Mouse (Mus musculus): ENCODE data around the gene Mst1r.

Gene Mst1r

GRCm38 (mm10) chr9:107906252-107906966, at the start of gene Mst1r:
TSS of gene Mst1r (plus strand) at chr9:107906873.
- peak; percentile 80 to 86 for DNase-seq (ENCODE audit: low spot score in 2 of 2)

DNA sequence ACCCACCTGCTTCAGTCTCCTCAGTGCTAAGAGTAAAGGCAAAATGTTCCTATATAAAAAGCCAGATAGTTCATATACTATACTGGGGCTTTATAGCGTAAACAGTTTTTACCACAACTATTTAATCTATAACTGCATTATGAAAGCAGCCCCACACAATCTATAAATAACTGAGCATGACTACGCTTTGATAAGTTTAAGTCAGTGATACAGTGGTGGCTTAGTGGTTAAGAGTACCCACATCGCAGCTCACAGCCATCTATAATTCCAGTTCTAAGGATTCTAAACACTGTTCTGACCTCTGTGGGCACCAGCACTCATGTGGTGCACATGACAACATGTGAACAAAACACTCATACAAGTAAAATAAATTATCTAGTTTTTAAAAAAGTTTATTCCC, 48.3 kb upstream of the Mst1r start:
- no peak for DNase-seq (ENCODE audit: low spot score in 2 of 2)

GRCm38 (mm10) chr9:107864493-107864892, 42.2 kb upstream of the Mst1r start:
- no peak for DNase-seq (ENCODE audit: low spot score in 2 of 2)

DNA sequence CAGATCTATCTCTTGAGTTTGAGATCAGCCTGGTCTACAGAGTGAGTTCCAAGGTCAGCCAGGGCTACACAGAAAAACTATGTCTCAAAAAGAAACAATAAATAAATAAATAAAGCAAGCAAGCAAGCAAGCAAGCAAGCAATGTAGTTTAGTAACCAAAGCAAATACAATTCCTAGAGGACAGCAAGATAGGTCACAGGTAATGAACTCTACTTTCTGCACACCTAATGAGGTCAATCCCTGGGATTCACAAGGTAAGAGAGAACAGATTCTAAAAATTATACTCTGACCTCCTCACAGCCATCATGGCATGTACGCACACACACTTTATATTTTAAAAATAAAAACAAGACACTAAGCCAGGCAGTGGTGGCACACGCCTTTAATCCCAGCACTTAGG, 40.6 kb upstream of the Mst1r start:
- no peak for DNase-seq (ENCODE audit: low spot score in 2 of 2)

- DNase-seq (ENCODE audit: low spot score in 2 of 2), result peak; percentile 95 to 96
Measured at GRCm38 (mm10) chr9:107872350-107873098, 34.1 kb upstream of the Mst1r start.

DNA sequence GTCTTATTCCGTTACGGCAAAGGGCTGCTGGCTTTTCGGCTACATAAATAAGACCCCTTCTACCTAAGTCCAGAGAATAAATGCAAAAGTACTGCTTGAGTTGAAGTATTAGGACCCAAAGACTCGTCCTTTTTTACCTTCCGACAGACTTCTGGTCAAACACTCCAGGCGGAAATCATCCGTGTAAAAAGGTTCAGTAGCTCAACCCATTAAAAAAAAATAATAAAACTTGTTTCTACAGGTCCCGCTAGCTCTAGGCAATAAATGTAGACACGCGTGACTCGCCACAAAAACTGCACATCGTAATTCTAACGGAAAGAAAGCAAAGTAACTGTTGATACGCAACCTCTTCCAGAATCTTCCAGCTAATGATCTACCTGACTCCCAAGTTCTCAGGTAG, 33.5 kb upstream of the Mst1r start, which contains the start of gene Rbm6:
Rbm6 (minus strand) TSS at position 101 of the 400 bp plus-strand sequence.
- DNase-seq (ENCODE audit: low spot score in 2 of 2), result no peak

DNA sequence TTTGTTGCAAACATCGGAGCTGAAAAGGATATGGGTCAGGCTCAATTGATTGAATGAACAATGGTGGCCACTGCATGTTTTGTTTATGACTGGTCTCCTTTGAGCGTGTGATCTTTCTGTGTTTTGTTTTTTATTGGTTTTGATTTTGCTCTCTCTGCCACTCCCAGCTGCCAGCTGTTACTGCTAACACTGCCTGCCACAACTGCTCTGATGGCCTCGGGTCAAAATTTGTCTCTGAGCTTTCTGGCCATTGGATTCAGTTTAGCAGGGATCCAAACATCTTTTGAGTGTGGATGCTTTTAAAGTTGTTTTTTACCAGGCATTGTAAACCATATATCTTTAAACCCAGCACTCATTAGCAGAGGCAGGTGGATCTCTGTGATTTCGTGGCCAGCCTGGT, 26.3 kb upstream of the Mst1r start:
- DNase-seq (ENCODE audit: low spot score in 2 of 2), result no peak

- peak; percentile 91 to 93 for DNase-seq (ENCODE audit: low spot score in 2 of 2)
Measured at GRCm38 (mm10) chr9:107887804-107888266, 18.8 kb upstream of the Mst1r start, which contains the start of gene Mon1a. TSS of gene Mon1a (plus strand) at chr9:107888151.

GRCm38 (mm10) chr9:107888267-107888850, 18.3 kb upstream of the Mst1r start:
- DNase-seq (ENCODE audit: low spot score in 2 of 2), result no peak

- no peak for DNase-seq (ENCODE audit: low spot score in 2 of 2)
Measured at GRCm38 (mm10) chr9:107890260-107890659, 16.4 kb upstream of the Mst1r start.

DNA sequence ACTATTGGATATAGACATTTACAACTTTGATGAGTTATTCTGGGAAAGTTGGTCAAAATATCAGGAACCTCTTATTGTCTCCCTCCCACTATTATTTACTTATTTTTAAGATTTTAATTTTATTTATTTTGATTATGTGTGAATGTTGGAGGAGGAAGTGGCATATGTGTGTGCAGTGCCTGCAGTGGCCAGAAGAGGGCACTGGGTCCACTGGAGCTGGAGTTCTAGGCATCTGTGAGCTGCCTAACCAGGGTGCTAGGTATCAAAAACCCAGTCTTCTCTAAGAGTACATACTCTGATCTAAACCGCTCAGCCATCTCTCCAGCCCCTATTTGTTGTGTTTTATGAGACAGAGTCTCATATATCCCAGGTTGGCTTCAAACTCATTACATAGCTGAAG, 15.7 kb upstream of the Mst1r start:
- no peak for DNase-seq (ENCODE audit: low spot score in 2 of 2)

DNA sequence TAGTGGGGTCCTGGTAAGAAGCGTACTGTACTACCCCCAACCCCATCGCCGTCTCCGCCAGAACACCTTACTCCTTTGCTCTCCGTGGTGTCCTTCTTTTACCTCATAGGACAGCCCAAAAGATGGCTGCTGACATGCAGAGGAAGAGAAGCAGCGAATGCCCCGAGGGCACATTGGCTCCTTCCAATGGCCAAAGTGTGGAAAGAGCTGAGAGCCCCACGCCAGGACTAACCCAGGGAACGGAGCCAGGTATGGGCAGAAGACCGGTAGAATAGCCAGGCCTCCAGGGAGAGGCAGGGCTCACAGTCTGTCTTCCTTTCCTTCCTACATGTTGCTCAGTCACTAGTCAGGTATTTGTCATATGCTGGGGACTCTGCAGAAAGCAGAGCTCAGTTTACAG, 8.1 kb upstream of the Mst1r start:
- no peak for DNase-seq (ENCODE audit: low spot score in 2 of 2)

DNA sequence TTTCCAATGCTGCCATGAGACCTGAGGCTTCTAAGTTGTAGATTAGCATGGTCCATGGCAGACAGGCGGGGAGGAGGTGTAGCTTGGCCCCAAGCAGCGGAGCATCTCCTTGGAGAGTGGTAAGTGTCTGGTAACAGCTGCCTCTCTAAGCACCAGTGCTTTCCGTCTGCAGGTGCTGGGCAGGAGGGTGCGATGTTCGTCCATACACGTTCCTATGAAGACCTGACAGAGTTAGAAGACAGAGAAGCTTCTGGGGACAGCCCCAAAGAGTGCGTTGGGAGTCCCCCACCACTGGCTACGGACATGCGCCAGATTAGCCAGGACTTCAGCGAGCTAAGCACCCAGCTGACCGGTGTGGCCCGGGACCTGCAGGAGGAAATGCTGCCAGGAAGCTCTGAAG, 6.8 kb upstream of the Mst1r start:
- DNase-seq (ENCODE audit: low spot score in 2 of 2), result no peak

DNA sequence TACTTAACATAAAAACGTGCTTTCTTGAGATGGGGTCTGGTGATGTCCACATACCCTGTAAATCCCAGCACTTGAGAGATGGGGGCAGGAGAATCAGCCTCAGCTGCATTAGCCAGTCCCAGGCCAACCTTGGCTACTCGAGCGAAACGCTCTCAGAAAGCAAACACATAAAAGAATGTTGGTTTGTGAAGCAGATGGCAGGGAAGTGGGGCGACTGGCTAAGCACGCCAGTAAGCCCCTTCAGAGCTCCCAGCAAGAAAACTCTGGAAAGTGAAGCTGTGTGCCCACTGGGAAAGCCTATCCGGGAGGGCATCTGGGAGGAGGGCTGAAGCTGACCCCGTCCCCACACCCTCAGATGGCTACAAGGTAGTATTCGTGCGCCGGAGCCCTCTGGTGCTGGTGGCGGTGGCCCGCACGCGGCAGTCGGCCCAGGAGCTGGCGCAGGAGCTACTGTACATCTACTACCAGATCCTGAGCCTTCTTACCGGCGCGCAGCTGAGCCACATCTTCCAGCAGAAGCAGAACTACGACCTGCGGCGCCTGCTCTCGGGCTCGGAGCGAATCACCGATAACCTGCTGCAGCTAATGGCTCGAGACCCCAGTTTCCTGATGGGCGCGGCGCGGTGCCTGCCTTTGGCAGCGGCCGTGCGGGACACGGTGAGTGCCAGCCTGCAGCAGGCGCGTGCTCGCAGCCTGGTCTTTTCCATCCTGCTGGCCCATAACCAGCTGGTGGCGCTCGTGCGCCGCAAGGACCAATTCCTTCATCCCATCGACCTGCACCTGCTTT, 5.6 kb upstream of the Mst1r start:
- DNase-seq (ENCODE audit: low spot score in 2 of 2), result no peak

DNA sequence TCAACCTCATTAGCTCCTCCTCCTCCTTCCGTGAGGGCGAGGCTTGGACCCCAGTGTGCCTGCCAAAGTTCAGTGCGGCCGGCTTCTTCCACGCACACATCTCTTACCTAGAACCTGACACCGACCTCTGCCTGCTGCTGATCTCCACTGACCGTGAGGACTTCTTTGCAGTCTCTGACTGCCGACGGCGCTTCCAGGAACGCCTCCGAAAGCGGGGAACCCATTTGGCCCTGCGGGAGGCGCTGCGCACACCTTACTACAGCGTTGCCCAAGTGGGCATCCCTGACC, 5.1 kb upstream of the Mst1r start:
- no peak for DNase-seq (ENCODE audit: low spot score in 2 of 2)

DNA sequence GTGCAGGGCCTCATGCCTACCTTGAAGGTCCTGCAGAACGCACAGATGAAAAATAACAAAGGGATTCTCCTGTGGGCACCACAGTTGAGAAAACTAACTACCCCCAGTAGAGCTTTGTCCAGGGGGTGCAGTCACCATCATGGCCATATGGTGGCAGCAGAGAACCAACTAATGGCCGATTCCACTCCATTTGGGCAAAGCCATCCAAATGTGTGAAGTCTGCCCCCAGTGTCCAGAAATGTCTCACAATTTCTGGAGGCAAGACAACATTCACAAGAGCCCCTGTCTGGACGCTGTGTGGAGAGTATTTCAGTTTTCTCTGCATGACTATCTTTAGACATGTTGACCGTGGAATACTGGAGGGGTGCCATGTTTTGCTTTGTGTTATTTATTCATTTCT, 1.9 kb upstream of the Mst1r start:
- DNase-seq (ENCODE audit: low spot score in 2 of 2), result peak; percentile 82 to 91

- DNase-seq (ENCODE audit: low spot score in 2 of 2), result no peak
Measured at GRCm38 (mm10) chr9:107906967-107907800, 511 bp downstream of the Mst1r start.

DNA sequence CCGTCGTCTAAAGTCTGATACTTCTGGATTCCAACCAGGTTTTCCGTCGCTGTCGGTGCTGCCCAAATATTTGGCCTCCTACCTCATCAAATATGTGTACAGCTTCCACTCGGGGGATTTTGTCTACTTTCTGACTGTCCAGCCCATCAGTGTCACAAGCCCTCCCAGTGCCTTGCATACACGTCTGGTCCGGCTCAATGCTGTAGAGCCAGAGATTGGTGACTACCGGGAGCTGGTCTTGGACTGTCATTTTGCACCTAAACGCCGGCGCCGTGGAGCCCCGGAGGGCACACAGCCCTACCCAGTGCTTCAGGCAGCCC, 1.1 kb downstream of the Mst1r start:
- DNase-seq (ENCODE audit: low spot score in 2 of 2), result no peak

GRCm38 (mm10) chr9:107908410-107909158, 1.9 kb downstream of the Mst1r start:
- peak; percentile 74 to 78 for DNase-seq (ENCODE audit: low spot score in 2 of 2)

GRCm38 (mm10) chr9:107910025-107910769, 3.5 kb downstream of the Mst1r start:
- no peak for DNase-seq (ENCODE audit: low spot score in 2 of 2)
